Mouse (Mus musculus): ENCODE data around the gene Akap7.
"Not testable (repeated sequence)": the region's sequence is repeated elsewhere in the genome, so short reads cannot be mapped to it uniquely, and the experiment has no call there.

Akap7 gene

DNA sequence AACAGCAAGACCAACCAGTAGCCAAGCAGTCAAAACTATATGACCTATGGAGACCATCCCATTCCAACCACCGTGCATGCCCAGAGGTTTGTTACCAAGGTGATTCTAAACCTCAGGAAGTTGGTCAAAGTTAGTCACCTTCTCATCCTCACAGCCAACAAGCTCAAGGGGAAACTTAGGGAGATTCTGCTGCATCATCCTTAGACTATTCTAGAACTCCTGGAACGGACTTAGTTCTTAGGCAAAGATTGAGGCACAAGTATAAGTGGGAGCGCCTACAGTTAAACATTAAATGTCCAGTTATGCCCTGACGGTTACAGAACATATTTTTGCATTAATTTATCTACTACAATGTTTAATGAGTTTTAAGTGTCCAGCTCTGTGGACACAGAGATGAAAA is 54.7 kb downstream of the Akap7 start:
- DNase-seq: no peak

GRCm38 (mm10) chr10:25250108-25250507 is 57.6 kb downstream of the Akap7 start:
- peak; percentile 83 for DNase-seq

GRCm38 (mm10) chr10:25246173-25246572 is 61.5 kb downstream of the Akap7 start:
- DNase-seq: peak; percentile 16

DNA sequence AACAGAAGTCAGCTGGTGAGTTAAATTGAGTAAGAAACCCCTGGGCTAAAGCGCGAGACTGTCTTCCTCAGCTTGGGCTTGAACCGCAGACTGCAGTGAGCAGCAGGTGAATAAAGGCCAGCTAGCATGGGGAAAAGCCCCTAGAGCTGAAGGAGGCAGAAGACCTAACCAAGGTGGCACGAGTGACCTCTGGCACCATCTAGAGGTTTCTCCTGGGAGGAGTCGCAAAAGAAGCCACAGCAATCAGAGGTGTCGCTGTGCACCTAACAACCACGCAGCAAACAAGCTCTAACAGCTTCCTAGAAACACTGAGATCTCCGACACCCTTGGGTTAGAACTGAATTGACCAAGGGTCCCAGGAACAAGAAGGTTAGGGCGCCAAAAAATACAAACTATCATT is 68.5 kb downstream of the Akap7 start:
- peak; percentile 42 for DNase-seq

DNA sequence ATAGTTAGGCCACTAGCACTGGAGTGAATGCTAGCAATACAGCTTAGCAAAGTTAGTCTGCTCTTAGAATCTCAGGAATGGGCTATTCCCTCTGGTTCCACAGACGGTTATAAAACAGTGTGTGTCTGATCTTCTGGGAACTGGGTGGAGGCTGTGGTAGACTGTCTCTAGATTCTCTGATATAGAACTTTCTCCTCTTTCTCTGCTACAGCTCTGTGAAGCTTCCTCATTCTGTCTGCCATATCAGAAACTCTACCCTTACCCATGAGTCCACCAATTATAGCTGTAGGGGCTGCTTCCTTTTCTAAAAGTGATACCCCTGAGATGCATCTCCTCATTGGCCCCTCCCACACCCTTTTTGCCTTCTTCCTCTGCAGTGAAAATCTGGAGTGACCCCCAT is 73.6 kb downstream of the Akap7 start:
- no peak for DNase-seq

- DNase-seq: no peak
Measured at GRCm38 (mm10) chr10:25232700-25233099, 75.0 kb downstream of the Akap7 start.

DNA sequence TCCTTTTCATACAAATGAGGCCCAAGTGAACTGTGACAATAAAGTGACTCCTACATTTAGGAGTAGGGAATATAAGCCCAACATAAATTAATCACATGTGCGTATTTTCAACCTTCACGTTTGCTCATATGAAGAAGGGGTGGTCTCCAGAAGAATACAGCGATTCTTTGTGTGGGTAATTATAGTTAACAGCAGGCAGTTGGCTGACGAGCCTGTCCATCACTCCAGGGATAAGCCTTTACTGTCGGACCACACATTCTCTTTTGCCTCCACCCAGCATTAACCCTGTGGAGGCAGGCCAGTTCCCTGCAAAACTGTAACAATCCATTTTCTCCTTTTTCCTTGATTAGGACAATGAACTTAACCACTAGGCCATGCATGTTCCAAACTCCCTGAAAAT is 76.3 kb downstream of the Akap7 start:
- no peak for DNase-seq

DNA sequence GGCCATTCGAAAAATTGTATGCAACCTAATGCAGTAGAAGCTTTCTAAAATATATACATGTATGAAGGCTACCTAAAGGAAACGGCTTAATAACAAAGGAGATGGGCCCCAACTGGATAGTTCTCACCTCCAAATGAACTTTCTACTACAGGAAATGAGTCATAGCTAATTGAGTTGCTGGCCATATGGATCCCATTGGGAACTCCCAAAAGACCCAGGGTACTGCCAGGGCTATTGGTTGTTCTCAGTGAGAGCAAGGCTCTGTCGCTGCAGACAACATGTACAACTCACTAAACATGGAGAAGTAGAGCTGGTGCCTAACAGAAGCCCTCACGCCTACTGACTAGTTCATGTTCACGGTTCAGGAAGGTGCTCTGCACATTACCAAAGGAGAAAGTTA is 83.3 kb downstream of the Akap7 start:
- no peak for DNase-seq

- no peak for DNase-seq
Measured at GRCm38 (mm10) chr10:25220754-25221153, 86.9 kb downstream of the Akap7 start.

DNA sequence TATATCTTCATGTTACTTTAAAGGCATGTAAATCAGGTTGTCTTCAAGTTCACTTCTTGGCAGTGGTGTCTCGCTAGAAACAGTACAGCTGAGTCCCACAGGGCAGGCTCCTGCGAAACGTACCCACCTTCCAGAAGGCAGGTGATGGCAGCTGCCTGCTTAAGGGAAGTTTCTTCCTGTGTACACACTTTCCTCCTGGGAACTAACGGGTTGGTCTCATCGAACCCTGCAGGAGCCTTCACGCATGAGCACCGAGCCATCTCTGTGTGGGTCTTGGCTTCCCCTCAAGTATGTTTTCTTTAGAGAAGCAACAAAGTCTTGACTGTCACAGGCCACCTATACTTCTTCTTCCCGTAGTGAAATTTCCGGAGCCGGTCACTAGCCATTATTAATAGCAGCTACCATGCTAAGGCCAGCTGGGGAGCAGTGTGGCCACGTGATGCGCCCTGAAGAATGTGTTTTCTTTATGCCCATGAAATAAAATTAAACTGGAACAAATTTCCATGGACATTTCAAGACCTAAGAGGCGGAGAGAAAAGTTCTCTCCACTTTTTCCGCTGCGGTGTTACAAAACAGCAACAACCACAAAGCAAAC is 87.7 kb downstream of the Akap7 start:
- no peak for DNase-seq

- peak; percentile 73 for DNase-seq
Measured at GRCm38 (mm10) chr10:25219220-25219628, 88.4 kb downstream of the Akap7 start.

DNA sequence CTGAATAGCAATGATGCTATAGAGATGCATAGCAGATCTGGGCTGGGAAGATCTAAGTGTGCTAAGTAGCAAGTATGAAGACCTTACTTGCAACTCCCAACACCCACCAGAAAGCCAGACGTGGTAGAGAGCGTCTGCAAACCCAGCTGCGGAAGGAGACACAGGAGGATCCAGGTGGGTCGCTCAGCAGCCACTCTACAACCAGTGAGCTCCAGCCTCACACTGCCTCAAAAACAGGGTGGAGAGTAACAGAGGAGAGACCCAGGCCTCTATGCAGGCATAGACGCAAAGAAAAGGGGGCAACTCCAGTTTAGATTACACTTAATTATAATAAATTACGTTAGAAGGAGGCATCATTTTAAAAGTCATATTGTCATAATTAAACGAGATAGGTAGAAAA is 88.9 kb downstream of the Akap7 start:
- no peak for DNase-seq

DNA sequence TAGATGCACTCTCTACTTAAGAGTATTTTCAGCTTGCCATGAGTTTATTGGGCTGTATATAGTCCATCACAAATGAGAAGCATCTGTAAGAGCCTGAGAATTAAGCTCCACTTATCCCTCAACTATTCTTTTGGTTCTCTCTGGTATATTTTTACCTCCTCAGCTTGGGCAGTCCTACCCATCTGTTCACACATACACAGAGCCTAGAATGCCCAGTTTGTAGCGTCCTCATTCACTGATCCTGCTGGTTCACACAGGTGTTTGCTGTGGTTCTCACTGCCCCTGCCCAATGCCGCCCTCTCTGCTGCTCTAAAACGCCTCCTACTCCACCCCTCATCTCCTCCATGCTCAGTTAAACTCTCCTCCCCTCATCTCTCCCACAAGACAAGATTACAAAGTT is 91.7 kb downstream of the Akap7 start:
- no peak for DNase-seq

DNA sequence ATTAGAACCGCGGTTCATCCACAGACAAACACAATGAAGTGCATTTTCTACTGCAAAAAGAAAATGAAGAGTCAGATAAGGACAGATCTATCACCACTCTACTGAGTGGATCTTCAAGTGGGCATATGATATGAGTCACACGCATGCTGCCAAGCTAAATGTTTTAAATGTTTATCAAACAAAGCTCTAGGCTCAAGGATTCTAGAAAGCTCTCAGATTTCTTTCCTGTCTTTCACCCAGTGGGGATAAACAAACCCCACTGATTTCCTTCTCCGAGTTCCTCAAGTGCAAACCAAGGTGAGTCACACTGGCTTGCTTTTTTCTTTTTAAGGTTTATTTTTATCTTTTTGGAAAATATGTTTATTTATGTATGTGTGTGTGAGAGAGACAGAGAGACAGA is 94.0 kb downstream of the Akap7 start:
- no peak for DNase-seq

GRCm38 (mm10) chr10:25208619-25209018 is 99.1 kb downstream of the Akap7 start:
- no peak for DNase-seq

DNA sequence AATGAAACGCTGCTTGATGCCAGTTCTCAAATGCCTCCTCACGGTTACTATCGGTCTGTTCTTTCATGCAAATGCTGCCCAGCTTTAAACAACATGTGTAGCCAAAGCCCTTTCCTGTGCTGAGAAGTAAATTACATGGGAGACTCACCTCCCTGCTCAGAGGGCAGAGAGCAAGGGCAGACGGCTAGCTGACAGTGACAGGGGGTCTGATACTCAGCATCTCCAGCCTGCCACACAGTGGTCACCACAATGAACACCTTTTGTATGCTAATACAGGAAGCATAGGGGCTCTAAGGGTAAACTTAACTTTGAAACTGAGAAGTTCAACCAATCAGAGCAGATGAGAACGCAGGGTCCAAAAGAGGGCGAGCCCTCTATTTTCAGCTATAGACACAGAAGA is 99.8 kb downstream of the Akap7 start:
- DNase-seq: no peak

- DNase-seq: no peak
Measured at GRCm38 (mm10) chr10:25200691-25201090, 107.0 kb downstream of the Akap7 start.

DNA sequence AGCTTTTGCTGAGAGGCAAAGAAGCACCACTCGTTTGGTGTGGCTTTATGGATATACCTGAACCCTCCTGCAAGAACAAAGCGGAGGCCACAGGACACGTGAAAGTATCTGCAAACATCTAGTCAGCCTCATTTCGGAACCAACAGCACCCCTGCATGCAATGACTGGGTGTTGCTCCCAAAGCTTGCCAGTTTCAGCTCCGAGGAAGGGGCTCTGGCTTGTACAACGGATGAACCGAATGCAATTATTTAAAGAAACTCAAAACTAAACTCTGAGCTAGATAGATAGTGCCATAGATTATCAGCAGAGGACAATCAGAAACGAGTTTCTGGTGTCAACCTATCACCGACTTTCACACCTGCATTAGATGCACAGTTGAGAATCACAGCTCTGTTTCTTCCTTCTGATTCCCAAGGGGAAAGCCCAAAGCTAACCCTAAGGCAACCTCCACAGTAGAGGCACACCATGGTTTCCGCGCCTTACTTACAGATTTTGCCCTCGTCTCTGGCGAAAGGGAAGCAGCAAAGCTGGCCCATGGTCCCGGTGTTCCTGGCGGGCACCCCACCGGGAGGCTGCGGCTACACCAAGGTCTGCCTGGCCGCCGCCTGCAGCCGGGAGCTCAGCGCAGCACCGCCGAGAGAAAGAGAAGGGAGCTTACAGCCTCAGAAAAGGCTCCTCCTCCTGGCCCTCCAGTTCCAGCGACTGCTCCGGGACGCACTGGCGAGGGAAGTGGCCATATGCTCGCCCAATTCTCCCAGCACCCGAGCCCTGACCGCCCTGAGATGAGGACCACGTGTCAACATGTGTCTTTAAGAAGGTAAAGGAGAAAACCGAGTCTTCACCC is 107.9 kb downstream of the Akap7 start:
- peak; percentile 78 for DNase-seq

GRCm38 (mm10) chr10:25198575-25198974 is 109.1 kb downstream of the Akap7 start:
- no peak for DNase-seq

DNA sequence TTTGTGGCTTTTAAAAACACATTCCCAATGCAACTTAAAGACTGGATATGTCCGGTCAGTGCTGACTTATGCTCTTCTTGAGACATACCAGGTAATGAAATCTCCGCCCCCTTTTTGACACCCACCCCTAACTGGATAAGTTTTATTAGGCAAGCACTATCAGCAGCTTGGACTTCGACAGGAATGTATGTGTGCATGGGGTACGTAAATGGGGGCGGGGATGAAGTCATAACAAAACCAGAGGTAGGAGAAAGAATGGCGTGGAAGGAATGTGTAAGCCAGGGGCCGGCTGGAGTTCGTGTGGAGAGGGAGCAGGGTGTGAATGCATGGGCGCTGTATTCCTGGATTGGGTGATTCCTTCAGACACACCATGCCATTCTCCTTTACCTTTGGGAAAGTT is 109.6 kb downstream of the Akap7 start:
- no peak for DNase-seq

DNA sequence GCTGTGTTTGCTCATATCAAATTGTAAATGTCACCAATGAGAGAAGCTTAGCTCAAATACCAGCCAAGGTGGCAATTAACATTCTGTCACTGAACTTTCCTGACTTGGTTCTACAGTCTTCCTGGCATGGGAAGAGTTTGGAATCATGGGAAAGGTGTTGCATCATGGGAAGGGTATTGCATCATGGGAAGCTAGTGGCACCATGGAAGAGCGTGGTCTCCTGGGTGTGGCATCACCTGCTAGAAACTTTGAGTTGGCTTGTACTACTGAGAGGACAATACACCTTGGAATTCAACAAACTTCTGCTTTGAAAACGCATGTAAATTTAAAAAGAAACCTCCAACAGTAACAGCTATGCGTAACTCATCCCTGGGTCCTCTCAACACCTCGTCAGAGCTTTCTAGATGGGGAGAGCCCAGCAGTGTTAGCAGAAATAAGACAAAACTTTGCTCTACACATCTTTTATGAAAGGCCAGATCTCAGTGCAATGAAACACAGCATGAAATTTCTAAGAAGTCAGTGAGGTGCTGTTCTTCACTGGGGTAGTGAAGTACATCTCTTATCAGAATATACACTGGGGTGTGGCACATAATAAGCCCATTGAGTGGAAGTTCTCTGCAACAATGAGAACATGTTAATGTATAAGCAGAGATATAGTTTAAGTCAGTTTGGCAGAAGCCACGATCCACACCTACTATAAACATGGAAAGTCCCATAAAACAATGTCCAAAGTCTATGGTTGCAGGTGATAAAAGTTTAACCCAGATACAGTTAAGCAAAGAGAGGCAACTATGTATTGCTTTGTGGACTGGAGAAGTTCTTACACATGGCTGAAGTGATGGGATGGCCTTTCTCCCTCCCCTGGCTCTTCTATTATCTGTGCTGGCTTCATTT is 115.2 kb downstream of the Akap7 start:
- DNase-seq: no peak

DNA sequence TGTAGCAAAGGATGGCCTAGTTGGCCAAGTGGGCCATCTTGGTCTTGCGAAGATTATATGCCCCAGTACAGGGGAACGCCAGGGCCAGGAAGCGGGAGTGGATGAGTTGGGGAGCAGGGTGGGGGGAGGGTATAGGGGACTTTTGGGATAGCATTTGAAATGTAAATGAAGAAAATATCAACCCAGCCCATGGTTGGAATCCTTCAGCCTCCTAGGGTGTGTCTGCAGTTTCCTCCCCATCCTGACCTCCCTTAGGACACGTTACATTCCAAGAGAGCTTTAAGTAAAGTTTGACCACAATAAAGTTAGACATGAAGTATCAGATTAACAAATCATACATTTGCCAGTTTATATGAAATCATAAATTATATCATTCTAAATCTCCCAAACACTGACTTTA is 116.5 kb downstream of the Akap7 start:
- DNase-seq: no peak

DNA sequence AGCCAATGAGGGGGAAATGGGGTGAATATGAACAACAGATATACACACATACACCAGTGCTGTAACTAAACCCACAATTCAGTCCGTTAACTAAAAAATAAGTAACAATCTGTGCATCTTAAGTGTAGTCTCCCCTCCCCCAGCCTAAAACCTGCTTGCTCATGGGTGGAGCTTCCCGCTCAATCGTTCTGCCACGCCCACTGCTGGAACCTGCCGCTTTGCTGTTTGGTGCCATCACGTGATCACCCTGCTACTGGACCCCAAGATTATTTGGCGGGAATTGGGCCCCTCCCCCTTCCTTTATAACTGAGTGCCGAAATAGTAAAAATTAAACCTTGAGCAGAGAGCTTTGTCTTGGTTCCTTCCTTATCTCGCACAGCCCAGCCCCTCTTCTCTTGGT is 121.4 kb downstream of the Akap7 start:
- DNase-seq: not testable (repeated sequence)

DNA sequence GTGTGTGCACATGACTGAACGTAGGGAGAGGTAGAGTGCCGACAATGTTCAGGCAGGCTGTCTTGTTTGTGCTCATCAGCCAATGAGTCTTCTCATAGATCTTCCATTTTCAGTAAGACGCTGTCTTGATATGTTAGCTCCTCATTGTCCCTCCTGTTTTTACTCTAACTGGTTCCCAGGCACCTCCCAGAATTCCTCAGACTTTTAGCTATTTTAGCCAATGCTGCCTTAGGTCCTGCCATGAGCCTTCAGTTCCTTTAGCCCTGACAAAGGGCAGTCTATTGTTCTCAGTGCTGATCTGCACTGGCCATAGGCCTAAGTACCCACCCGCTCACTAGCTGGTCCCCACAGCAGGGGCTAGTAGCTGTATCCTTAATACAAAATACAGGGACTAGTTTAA is 122.0 kb downstream of the Akap7 start:
- no peak for DNase-seq

All from lung, postnatal 10 days (tissue).